Comparison of ENCODE assay signal across 21 mouse cellular contexts in the genomic region with DNA sequence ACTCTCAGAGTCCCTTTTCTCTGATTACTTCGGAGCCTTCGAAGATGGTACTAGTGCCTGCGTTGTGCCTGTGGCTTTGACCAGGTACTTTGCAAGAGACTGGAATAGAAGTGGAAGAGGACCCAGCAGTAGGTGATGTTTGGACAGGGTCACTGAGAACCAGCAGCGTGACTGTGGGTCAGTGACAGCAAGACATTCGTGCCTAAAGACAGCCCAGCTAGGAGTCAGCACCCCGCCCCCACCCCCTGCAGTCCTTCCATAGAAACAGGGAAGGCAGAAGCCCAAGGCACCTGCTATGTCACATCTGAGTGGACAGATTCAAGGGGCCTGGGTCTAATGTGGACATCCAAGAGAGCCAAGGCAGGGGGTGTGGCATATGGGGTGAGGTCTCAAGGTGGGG.
DNase-seq lines count a peak whose midpoint lies in the region; ATAC-seq lines count a peak whose summit lies in the region.
"Had no signal": no experiment of that assay in that cellular context is flagged by ENCODE, and none has a peak within 500 bp of the region (broad histone marks: within the 10 kb centered on the region; RNA-seq: fewer than 3 reads in every experiment).

No protein-coding gene starts in this region.

- H3K4me2 ChIP-seq in midbrain, embryonic 13.5 days (replicated peaks): no peak overlapping the region
- H3K4me2 ChIP-seq: embryonic facial prominence, embryonic 15.5 days; forebrain, embryonic 15.5 days; heart, embryonic 12.5 days; hindbrain, embryonic 12.5 days had no signal

- H3K27ac ChIP-seq in midbrain, embryonic 10.5 days (replicated peaks): peak overlapping the region; percentile 23; the same call in 1 of the 2 replicates
- H3K27ac ChIP-seq in midbrain, embryonic 13.5 days: no peak overlapping the region
- H3K27ac ChIP-seq: embryonic facial prominence, embryonic 15.5 days; forebrain, embryonic 10.5 days; forebrain, embryonic 15.5 days; hindbrain, embryonic 12.5 days; hindbrain, postnatal 0 days had no signal

- peaks cover 12% of the 10 kb centered on the region for H3K4me1 ChIP-seq in midbrain, embryonic 10.5 days
- peaks cover 23% of the 10 kb centered on the region for H3K4me1 ChIP-seq in midbrain, embryonic 13.5 days (replicated peaks)
- H3K4me1 ChIP-seq: embryonic facial prominence, embryonic 15.5 days; heart, embryonic 12.5 days had no signal

- H3K27me3 ChIP-seq in midbrain, embryonic 10.5 days (ENCODE audit: low read depth, poor library complexity, severe bottlenecking): no peaks in the 10 kb centered on the region
- no peaks in the 10 kb centered on the region for H3K27me3 ChIP-seq in midbrain, embryonic 13.5 days
- H3K27me3 ChIP-seq: CH12.LX; embryonic facial prominence, embryonic 15.5 days; forebrain, embryonic 15.5 days; hindbrain, embryonic 12.5 days had no signal

- H3K36me3 ChIP-seq in midbrain, embryonic 10.5 days: no peaks in the 10 kb centered on the region
- no peaks in the 10 kb centered on the region for H3K36me3 ChIP-seq in midbrain, embryonic 13.5 days
- H3K36me3 ChIP-seq: embryonic facial prominence, embryonic 15.5 days; forebrain, embryonic 10.5 days; forebrain, embryonic 15.5 days; heart, embryonic 12.5 days; hindbrain, embryonic 12.5 days had no signal

- H3K9ac ChIP-seq in midbrain, embryonic 13.5 days (replicated peaks): no peak overlapping the region
- H3K9ac ChIP-seq: embryonic facial prominence, embryonic 15.5 days; forebrain, embryonic 15.5 days; heart, embryonic 12.5 days; hindbrain, embryonic 12.5 days had no signal

- no peak for ATAC-seq in midbrain, embryonic 13.5 days
- ATAC-seq: activated CD4-positive, CD25-positive, alpha-beta regulatory T cell, adult 4 months; forebrain, embryonic 15.5 days; hindbrain, postnatal 0 days; Patski had no signal

- DNase-seq in heart, adult 11 months: peak; percentile 65
- DNase-seq in heart, postnatal 10 days: no peak
- peak; percentile 7 for DNase-seq in midbrain, embryonic 10.5 days (ENCODE audit: low spot score)
- peak; percentile 6 for DNase-seq in urinary bladder, adult 2 months (ENCODE audit: low spot score)
- DNase-seq in urinary bladder, postnatal 36 days (ENCODE audit: low spot score in 2 of 2): no peak
- DNase-seq: adrenal gland, postnatal 14 days; cerebellum, adult 11-12 months; cerebellum, adult 9-10 months; gastrocnemius, postnatal 14 days; heart, postnatal 36 days had no signal

- intact Hi-C loops in heart, postnatal 10 days (cut with DNase I): no loop called here

- H3K9me3 ChIP-seq in midbrain, embryonic 10.5 days (replicated peaks): no peaks in the 10 kb centered on the region
- H3K9me3 ChIP-seq in midbrain, embryonic 13.5 days: no peaks in the 10 kb centered on the region
- H3K9me3 ChIP-seq: embryonic facial prominence, embryonic 15.5 days; forebrain, embryonic 10.5 days; forebrain, embryonic 15.5 days; heart, embryonic 12.5 days; hindbrain, embryonic 12.5 days had no signal

- 76% methylated on average over 6 of the region's 6 CpGs for WGBS in midbrain, embryonic 10.5 days
- 88% methylated on average over 6 of the region's 6 CpGs for WGBS in midbrain, embryonic 13.5 days

- H3K4me3 ChIP-seq in midbrain, embryonic 10.5 days: no peak overlapping the region
- no peak overlapping the region for H3K4me3 ChIP-seq in midbrain, embryonic 13.5 days (replicated peaks)
- H3K4me3 ChIP-seq: embryonic facial prominence, embryonic 15.5 days; erythroblast, embryonic 14.5 days; forebrain, embryonic 10.5 days; forebrain, embryonic 15.5 days; heart, embryonic 12.5 days; hindbrain, embryonic 12.5 days had no signal

Comparison
In these comparisons a context has a peak if more than half of its experiments do, and no peak if none do; other contexts are left out.
1. DNase-seq: peak in heart, adult 11 months (single experiment), midbrain, embryonic 10.5 days (single experiment) and urinary bladder, adult 2 months (single experiment); none in heart, postnatal 10 days (0 of 2) and urinary bladder, postnatal 36 days (0 of 2).